Mouse (Mus musculus) liver, adult 2 months (tissue): ENCODE data around the gene Slc15a2. TPM values are rescaled to one million over a fixed set of nuclear protein-coding genes. Genes with fewer than 3 reads are reported as not detected.

Experiments used
- DNase-seq: peaks from one replicate; pipeline ENCODE4 v3.0.0-alpha.2; 2011; ENCODE audit warnings: low read depth, low spot score; ENCODE audit errors: extremely low read depth
- H3K27ac ChIP-seq: fragments of 200-500 bp; replicated peaks from 2 replicates; pipeline ENCODE4 v1.5.1; 2012; ENCODE audit warnings: low read depth, mild to moderate bottlenecking, control low read depth, inconsistent platforms, low read length; ENCODE audit not compliant: insufficient read depth
- H3K27me3 ChIP-seq: fragments of 200-500 bp; 2 replicates; pipeline ENCODE4 v1.6.1; 2012; ENCODE audit warnings: mild to moderate bottlenecking, moderate library complexity, low read length, inconsistent platforms; ENCODE audit not compliant: control insufficient read depth, insufficient read depth
- H3K36me3 ChIP-seq: fragments of 200-500 bp; 2 replicates; pipeline ENCODE4 v1.6.1; 2012; ENCODE audit warnings: low read length, inconsistent platforms; ENCODE audit not compliant: control insufficient read depth, insufficient read depth
- H3K4me1 ChIP-seq: fragments of 200-500 bp; 2 replicates; pipeline ENCODE4 v1.6.1; 2011; ENCODE audit warnings: low read length; ENCODE audit not compliant: control insufficient read depth, insufficient read depth
- H3K4me3 ChIP-seq: fragments of 200-500 bp; 2 replicates; pipeline ENCODE4 v1.5.1; 2011; ENCODE audit warnings: low read depth, mild to moderate bottlenecking, control low read depth, low read length, moderate library complexity; ENCODE audit not compliant: insufficient read depth
- H3K79me2 ChIP-seq: fragments of 200-500 bp; 2 replicates; pipeline ENCODE4 v1.6.1; 2012; ENCODE audit warnings: inconsistent platforms, mild to moderate bottlenecking, low read length, moderate library complexity; ENCODE audit not compliant: control insufficient read depth, insufficient read depth
- H3K9ac ChIP-seq: fragments of 200-500 bp; 2 replicates; pipeline ENCODE4 v1.6.1; 2012; ENCODE audit warnings: low read depth, mild to moderate bottlenecking, control low read depth, inconsistent platforms, low read length
- CTCF ChIP-seq: fragments of 200-500 bp; IDR thresholded peaks from 2 replicates; pipeline ENCODE4 v1.5.1; 2011; ENCODE audit warnings: low read depth, low read length, control low read depth
- POLR2A ChIP-seq: fragments of 200-500 bp; IDR thresholded peaks from 2 replicates; pipeline ENCODE4 v1.6.1; 2011; ENCODE audit warnings: low read length, control low read depth; ENCODE audit not compliant: insufficient read depth; ENCODE audit errors: extremely low read depth
- WGBS: fragments of 180-500 bp; shearing (Covaris S2); methylation state at CpG from one replicate; pipeline ENCODE4 v1.1.7; 2018; 5-methylcytosine and 5-hydroxymethylcytosine counted together
- polyA plus RNA-seq: library from polyadenylated mRNA; depleted of rRNA; stranded (reverse); fragments of >200 nt; gene quantifications from 2 replicates; pipeline ENCODE4 v1.2.3, GENCODE M21; 2012
- total RNA-seq: library from RNA; depleted of rRNA; stranded (reverse); fragments of >200 nt; gene quantifications from 2 replicates; pipeline ENCODE4 v1.2.3, GENCODE M21; 2014

Gene Slc15a2
- total and polyA plus RNA-seq, 2 experiments = 0.24 to 6.9 TPM

DNA sequence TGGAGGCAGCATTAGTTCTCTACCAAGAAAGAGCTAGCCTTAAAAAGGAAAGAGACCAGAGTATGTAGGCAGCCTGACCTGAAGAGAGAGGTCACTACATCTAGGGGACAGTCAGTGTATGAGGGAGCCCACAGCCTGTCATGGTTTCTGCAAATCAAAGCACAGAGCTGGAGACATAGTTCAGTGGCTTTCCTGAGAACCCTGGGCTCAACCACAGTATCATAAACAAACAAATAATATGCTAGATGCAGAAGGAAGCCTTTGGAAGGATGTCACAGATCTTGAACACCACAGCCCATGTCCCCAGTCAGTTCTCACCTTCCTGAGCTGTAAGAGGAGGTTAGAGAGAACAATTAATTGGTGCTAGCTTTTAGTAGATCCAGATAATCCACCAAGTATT lies 66.1 kb downstream of the Slc15a2 start:
- Histone ChIP-seq H3K36me3 (no peaks in the 10 kb centered on the region), H3K9ac (no peak overlapping the region), H3K4me1 (no peaks in the 10 kb centered on the region), H3K27ac (no peak overlapping the region), H3K27me3 (no peaks in the 10 kb centered on the region), H3K4me3 (no peak overlapping the region), H3K79me2 (no peaks in the 10 kb centered on the region)
- TF ChIP-seq CTCF (no peak), POLR2A (no peak)
- no peak for DNase-seq

DNA sequence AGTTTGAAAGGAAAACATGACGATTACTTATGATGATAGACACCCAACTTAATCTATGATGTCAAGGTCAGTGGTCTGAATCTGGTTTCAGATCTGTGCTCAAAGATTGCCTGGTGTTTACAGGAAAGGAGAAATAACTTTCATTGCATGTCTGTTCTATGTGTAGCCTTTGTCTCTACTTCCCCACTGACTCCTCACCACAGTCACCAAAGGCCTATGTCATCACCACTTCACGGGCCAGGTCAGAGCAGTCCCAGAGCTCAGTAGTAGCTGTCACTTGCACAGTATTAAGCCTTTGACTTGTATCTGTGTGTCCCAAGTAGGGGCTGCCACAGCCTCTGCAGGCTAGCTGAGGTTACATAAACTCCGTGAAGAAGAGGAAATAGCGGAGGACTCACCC lies 67.3 kb downstream of the Slc15a2 start:
- WGBS = 81% methylated on average over 4 of the region's 4 CpGs
- H3K4me3 ChIP-seq = no peak overlapping the region
- H3K27me3 ChIP-seq = no peaks in the 10 kb centered on the region
- H3K36me3 ChIP-seq = no peaks in the 10 kb centered on the region
- no peak for TF ChIP-seq POLR2A
- no peak for TF ChIP-seq CTCF
- H3K4me1 ChIP-seq = no peaks in the 10 kb centered on the region
- DNase-seq = peak; percentile 5
- no peak overlapping the region for H3K9ac ChIP-seq
- H3K79me2 ChIP-seq = no peaks in the 10 kb centered on the region
- H3K27ac ChIP-seq = no peak overlapping the region

DNA sequence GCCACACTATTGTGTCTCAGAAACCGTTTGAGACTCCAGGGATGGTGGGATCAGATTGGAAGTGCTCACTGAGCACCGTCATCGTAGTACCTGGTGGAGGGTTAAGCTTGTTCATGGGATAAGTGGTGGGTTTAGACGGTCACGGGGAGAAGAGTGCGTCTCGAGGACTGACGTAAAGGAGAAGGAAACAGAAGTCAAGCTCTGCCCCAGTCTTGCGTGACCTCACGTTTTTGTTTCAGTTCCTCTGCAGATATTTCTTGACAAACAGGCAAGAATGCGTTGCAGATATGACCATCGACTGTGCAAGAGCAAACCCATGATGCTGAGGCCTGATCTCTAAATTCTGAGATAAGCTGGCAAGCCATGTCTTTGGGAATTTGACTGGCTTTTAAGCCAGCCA lies 73.0 kb downstream of the Slc15a2 start:
- WGBS = 81% methylated on average over 12 of the region's 12 CpGs
- no peaks in the 10 kb centered on the region for H3K79me2 ChIP-seq
- no peak overlapping the region for H3K4me3 ChIP-seq
- H3K27me3 ChIP-seq = no peaks in the 10 kb centered on the region
- 0 out of 2 replicates have a peak overlapping the region, but pooled peaks have one; percentile 32 for H3K27ac ChIP-seq
- H3K4me1 ChIP-seq = peaks cover 5% of the 10 kb centered on the region; the same call in 1 of the 2 replicates
- no peak overlapping the region for H3K9ac ChIP-seq
- H3K36me3 ChIP-seq = no peaks in the 10 kb centered on the region
- DNase-seq = peak; percentile 46
- no peak for TF ChIP-seq CTCF
- TF ChIP-seq POLR2A = no peak

DNA sequence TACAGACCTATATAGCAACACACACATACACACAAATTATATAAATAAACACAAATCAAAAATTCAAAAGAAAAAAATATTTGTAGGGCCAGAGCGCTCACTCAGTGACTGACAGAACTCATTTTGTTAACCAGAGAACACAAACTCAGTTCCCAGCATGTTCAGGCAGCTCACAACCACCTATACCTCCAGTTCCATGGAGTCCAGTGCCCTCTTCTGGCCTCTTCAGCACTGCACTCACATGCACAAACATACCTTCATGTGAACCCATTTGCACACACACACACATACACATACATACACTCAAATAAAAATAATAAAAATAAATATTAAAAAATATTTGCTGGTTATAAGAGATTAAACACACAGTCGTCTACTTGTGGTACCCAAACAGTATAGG lies 74.0 kb downstream of the Slc15a2 start:
- Histone ChIP-seq H3K27me3 (no peaks in the 10 kb centered on the region), H3K27ac (no peak overlapping the region), H3K36me3 (no peaks in the 10 kb centered on the region), H3K79me2 (no peaks in the 10 kb centered on the region), H3K4me3 (no peak overlapping the region), H3K9ac (no peak overlapping the region), H3K4me1 (peaks cover 5% of the 10 kb centered on the region; the same call in 1 of the 2 replicates)
- 92% methylated on average over 2 of the region's 2 CpGs for WGBS
- no peak for DNase-seq
- TF ChIP-seq CTCF = peak; percentile 39; the same call in 1 of the 2 replicates
- no peak for TF ChIP-seq POLR2A

GRCm38 (mm10) chr16:36709405-36709804 lies 75.4 kb downstream of the Slc15a2 start:
- peak overlapping the region; percentile 8; the same call in 1 of the 2 replicates for H3K4me3 ChIP-seq
- H3K9ac ChIP-seq = no peak overlapping the region
- 83% methylated on average over 17 of the region's 17 CpGs for WGBS
- H3K4me1 ChIP-seq = peaks cover 5% of the 10 kb centered on the region; the same call in 1 of the 2 replicates
- no peak overlapping the region for H3K27ac ChIP-seq
- H3K79me2 ChIP-seq = no peaks in the 10 kb centered on the region
- H3K27me3 ChIP-seq = no peaks in the 10 kb centered on the region
- peak; percentile 5 for DNase-seq
- H3K36me3 ChIP-seq = no peaks in the 10 kb centered on the region
- TF ChIP-seq CTCF (no peak), POLR2A (no peak)

DNA sequence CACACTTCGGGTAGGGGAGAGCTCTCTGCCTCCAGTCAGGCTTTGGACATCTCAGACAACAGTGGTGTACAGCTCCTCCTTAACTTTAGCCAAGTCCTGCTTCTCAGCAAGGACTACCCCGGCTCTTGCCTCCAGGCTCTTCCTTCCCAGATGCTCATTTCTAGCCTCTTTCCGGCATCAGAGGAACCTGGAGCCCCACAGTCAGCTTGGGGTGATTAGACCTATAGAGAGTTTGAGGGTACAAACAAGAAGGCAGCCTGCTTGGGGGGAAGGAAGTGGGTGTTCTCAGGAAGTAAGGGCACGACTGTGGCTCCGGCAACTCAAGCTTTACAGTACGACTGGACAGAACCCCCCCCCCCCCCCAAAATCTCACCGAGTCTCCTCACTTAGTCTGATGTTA lies 76.0 kb downstream of the Slc15a2 start:
- WGBS = 74% methylated on average over 7 of the region's 7 CpGs
- DNase-seq = no peak
- TF ChIP-seq CTCF = no peak
- TF ChIP-seq POLR2A = no peak

More for the DNA sequence above, 76.0 kb downstream of the Slc15a2 start:
- Histone ChIP-seq H3K4me3 (no peak overlapping the region), H3K4me1 (peaks cover 5% of the 10 kb centered on the region; the same call in 1 of the 2 replicates), H3K27me3 (no peaks in the 10 kb centered on the region), H3K36me3 (no peaks in the 10 kb centered on the region), H3K27ac (no peak overlapping the region), H3K9ac (no peak overlapping the region), H3K79me2 (no peaks in the 10 kb centered on the region)
